Mouse (Mus musculus) bone marrow macrophage, adult 2 months (primary cell): ENCODE measurements around the gene Sugct.

ENCODE experiments used
- CTCF ChIP-seq: IDR thresholded peaks from 2 replicates; pipeline ENCODE4 v1.5.1; 2012; ENCODE audit warnings: low read depth, mild to moderate bottlenecking, low read length, moderate library complexity
- POLR2A ChIP-seq: IDR thresholded peaks from 2 replicates; pipeline ENCODE4 v1.6.1; 2012; ENCODE audit warnings: mild to moderate bottlenecking, low read depth, low read length, borderline replicate concordance

DNA sequence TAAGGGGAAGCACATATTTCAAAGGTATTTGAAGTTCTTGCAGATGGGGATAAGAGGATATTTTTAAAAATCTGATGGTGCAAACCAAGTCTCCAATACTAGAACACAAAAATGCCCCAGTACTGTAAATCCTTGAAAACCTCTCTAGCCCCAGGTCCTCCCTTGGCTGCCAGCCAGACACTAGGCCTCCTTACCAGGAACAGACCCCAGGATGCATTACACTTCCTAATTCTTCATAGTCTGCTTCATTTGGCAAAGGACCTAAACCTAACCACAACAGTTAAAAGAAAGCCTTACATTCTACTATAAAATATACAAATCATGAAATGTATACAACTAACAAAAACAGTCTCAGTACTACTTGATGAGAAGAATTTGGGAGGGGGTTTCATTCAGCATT lies 609.2 kb downstream of the Sugct start:
- TF ChIP-seq CTCF (no peak), POLR2A (no peak)
